Mouse (Mus musculus) heart, embryonic 15.5 days (tissue): ENCODE measurements around the gene Arhgef17. TPM values are rescaled to one million over a fixed set of nuclear protein-coding genes. Genes with fewer than 3 reads are reported as not detected.
A peak's percentile ranks its signal among the peaks of the same experiment; 100 is the strongest.

Experiments
- ATAC-seq: fragments of 200-750 bp; cut with Nextera tagmentation; replicated peaks from 2 replicates; pipeline ENCODE4 v1.8.0; 2017; ENCODE audit warnings: low read depth, moderate TSS enrichment; ENCODE audit not compliant: insufficient number of reproducible peaks, insufficient read depth, low FRiP score
- H3K27ac ChIP-seq: fragments of 300-500 bp; sonication (generic); 2 replicates; pipeline ENCODE4 v1.5.1; 2015; ENCODE audit warnings: mild to moderate bottlenecking, inconsistent platforms
- H3K27me3 ChIP-seq: fragments of 300-500 bp; sonication (generic); 2 replicates; pipeline ENCODE4 v1.6.1; 2015; ENCODE audit warnings: inconsistent platforms
- H3K36me3 ChIP-seq: fragments of 300-500 bp; sonication (generic); 2 replicates; pipeline ENCODE4 v1.6.1; 2015; ENCODE audit warnings: mild to moderate bottlenecking, inconsistent platforms
- H3K4me1 ChIP-seq: fragments of 300-500 bp; sonication (generic); replicated peaks from 2 replicates; pipeline ENCODE4 v1.6.1; 2015; ENCODE audit warnings: inconsistent platforms
- H3K4me2 ChIP-seq: fragments of 300-500 bp; sonication (generic); 2 replicates; pipeline ENCODE4 v1.6.1; 2015; ENCODE audit warnings: inconsistent platforms, mild to moderate bottlenecking, moderate library complexity
- H3K4me3 ChIP-seq: fragments of 300-500 bp; sonication (generic); 2 replicates; pipeline ENCODE4 v1.5.1; 2015; ENCODE audit warnings: mild to moderate bottlenecking, inconsistent platforms
- H3K9ac ChIP-seq: fragments of 300-500 bp; sonication (generic); 2 replicates; pipeline ENCODE4 v1.6.1; 2015; ENCODE audit warnings: mild to moderate bottlenecking, inconsistent platforms
- H3K9me3 ChIP-seq: fragments of 300-500 bp; sonication (generic); replicated peaks from 2 replicates; pipeline ENCODE4 v1.6.1; 2016; ENCODE audit warnings: inconsistent platforms
- WGBS: fragments of 180-500 bp; shearing (Covaris S2); methylation state at CpG from one replicate; pipeline ENCODE4 v1.1.7; 2015; ENCODE audit warnings: mixed read lengths; 5-methylcytosine and 5-hydroxymethylcytosine counted together
- polyA plus RNA-seq: library from polyadenylated mRNA; unstranded; fragments of >200 nt; fragmentation: Nextera tagmentation; extraction: Ambion mirVana; gene quantifications from 2 replicates; pipeline ENCODE4 v1.2.1, GENCODE M21; 2015

Gene Arhgef17
- 4.1 and 6.6 TPM in 2 replicates for polyA plus RNA-seq

- H3K4me3 ChIP-seq, result peak within 1 kb of the TSS; percentile 75
- peak within 1 kb of the TSS; percentile 90 for H3K4me2 ChIP-seq
- no peaks in the 10 kb centered on the region for H3K36me3 ChIP-seq
- H3K27me3 ChIP-seq, result no peaks in the 10 kb centered on the region
- H3K4me1 ChIP-seq, result peaks cover 40% of the 10 kb centered on the region
- peak within 1 kb of the TSS; percentile 87 for H3K9ac ChIP-seq
- no peaks in the 10 kb centered on the region for H3K9me3 ChIP-seq
- WGBS, result under 1% methylated on average over 35 of the region's 35 CpGs
- peak; percentile 61 for ATAC-seq
- H3K27ac ChIP-seq, result peak within 1 kb of the TSS; percentile 96
Observed at GRCm38 (mm10) chr7:100931926-100932480, at the start of gene Arhgef17. Gene Arhgef17, minus strand, starts transcription at chr7:100932107.

- no peak overlapping the region for H3K4me2 ChIP-seq
- H3K4me1 ChIP-seq, result peaks cover 23% of the 10 kb centered on the region
- ATAC-seq, result peak; percentile 79
- H3K9ac ChIP-seq, result no peak overlapping the region
- 17% methylated on average over 2 of the region's 2 CpGs for WGBS
- no peak overlapping the region for H3K4me3 ChIP-seq
- H3K36me3 ChIP-seq, result no peaks in the 10 kb centered on the region
- peak overlapping the region; percentile 43 for H3K27ac ChIP-seq
- H3K27me3 ChIP-seq, result peaks cover 12% of the 10 kb centered on the region
- no peaks in the 10 kb centered on the region for H3K9me3 ChIP-seq
Observed at GRCm38 (mm10) chr7:100979175-100979574, 47.3 kb upstream of the Arhgef17 start.

GRCm38 (mm10) chr7:100978171-100978570 is 46.3 kb upstream of the Arhgef17 start:
- H3K27me3 ChIP-seq, result peaks cover 22% of the 10 kb centered on the region
- WGBS, result 64% methylated on average over 5 of the region's 5 CpGs
- no peak overlapping the region for H3K27ac ChIP-seq
- H3K36me3 ChIP-seq, result no peaks in the 10 kb centered on the region
- H3K9me3 ChIP-seq, result no peaks in the 10 kb centered on the region
- H3K4me3 ChIP-seq, result no peak overlapping the region
- no peak for ATAC-seq
- H3K4me1 ChIP-seq, result peaks cover 32% of the 10 kb centered on the region
- H3K9ac ChIP-seq, result no peak overlapping the region
- no peak overlapping the region for H3K4me2 ChIP-seq

GRCm38 (mm10) chr7:100974135-100974903 is 42.4 kb upstream of the Arhgef17 start, which contains the start of gene P2ry6:
Gene P2ry6, minus strand, starts transcription at chr7:100974649.
- peaks cover 54% of the 10 kb centered on the region for H3K27me3 ChIP-seq
- peak within 1 kb of the TSS; percentile 82 for H3K4me2 ChIP-seq
- WGBS, result 4% methylated on average over 36 of the region's 36 CpGs

GRCm38 (mm10) chr7:100972875-100973274 is 41.0 kb upstream of the Arhgef17 start:
- Histone ChIP-seq H3K4me3 (no peak overlapping the region), H3K9ac (no peak overlapping the region), H3K27me3 (peaks cover 54% of the 10 kb centered on the region), H3K4me2 (no peak overlapping the region), H3K27ac (no peak overlapping the region), H3K9me3 (no peaks in the 10 kb centered on the region), H3K36me3 (no peaks in the 10 kb centered on the region), H3K4me1 (peaks cover 27% of the 10 kb centered on the region)
- 36% methylated on average over 3 of the region's 3 CpGs for WGBS
- no peak for ATAC-seq

More at GRCm38 (mm10) chr7:100974135-100974903, 42.4 kb upstream of the Arhgef17 start, which contains the start of gene P2ry6:
- peaks cover 30% of the 10 kb centered on the region for H3K4me1 ChIP-seq
- H3K9me3 ChIP-seq, result no peaks in the 10 kb centered on the region
- peak; percentile 62 for ATAC-seq
- H3K4me3 ChIP-seq, result peak within 1 kb of the TSS; percentile 49
- no peaks in the 10 kb centered on the region for H3K36me3 ChIP-seq
- H3K27ac ChIP-seq, result no peak within 1 kb of the TSS
- peak within 1 kb of the TSS; percentile 38 for H3K9ac ChIP-seq

GRCm38 (mm10) chr7:100968874-100969659 is 37.2 kb upstream of the Arhgef17 start:
- Histone ChIP-seq H3K9me3 (no peaks in the 10 kb centered on the region), H3K4me3 (no peak overlapping the region), H3K36me3 (no peaks in the 10 kb centered on the region), H3K27ac (no peak overlapping the region), H3K27me3 (peaks cover 40% of the 10 kb centered on the region), H3K9ac (no peak overlapping the region), H3K4me2 (no peak overlapping the region), H3K4me1 (peaks cover 26% of the 10 kb centered on the region)
- no peak for ATAC-seq
- WGBS, result 63% methylated on average over 10 of the region's 10 CpGs

GRCm38 (mm10) chr7:100968376-100968775 is 36.5 kb upstream of the Arhgef17 start:
- 87% methylated on average over 6 of the region's 6 CpGs for WGBS
- ATAC-seq, result no peak
- no peaks in the 10 kb centered on the region for H3K9me3 ChIP-seq
- peaks cover 33% of the 10 kb centered on the region for H3K27me3 ChIP-seq
- H3K4me1 ChIP-seq, result peaks cover 20% of the 10 kb centered on the region
- no peak overlapping the region for H3K4me2 ChIP-seq
- H3K4me3 ChIP-seq, result no peak overlapping the region
- no peaks in the 10 kb centered on the region for H3K36me3 ChIP-seq
- H3K27ac ChIP-seq, result no peak overlapping the region
- no peak overlapping the region for H3K9ac ChIP-seq

- 68% methylated on average over 9 of the region's 9 CpGs for WGBS
- H3K9ac ChIP-seq, result no peak overlapping the region
- H3K27me3 ChIP-seq, result peaks cover 28% of the 10 kb centered on the region
- no peak for ATAC-seq
- H3K4me3 ChIP-seq, result no peak overlapping the region
- H3K27ac ChIP-seq, result no peak overlapping the region
- no peak overlapping the region for H3K4me2 ChIP-seq
- H3K4me1 ChIP-seq, result peaks cover 16% of the 10 kb centered on the region
- H3K9me3 ChIP-seq, result no peaks in the 10 kb centered on the region
- H3K36me3 ChIP-seq, result no peaks in the 10 kb centered on the region
Observed at GRCm38 (mm10) chr7:100967850-100968249, 35.9 kb upstream of the Arhgef17 start.

GRCm38 (mm10) chr7:100966014-100966413 is 34.1 kb upstream of the Arhgef17 start:
- Histone ChIP-seq H3K4me3 (no peak overlapping the region), H3K36me3 (no peaks in the 10 kb centered on the region), H3K4me2 (no peak overlapping the region), H3K4me1 (peaks cover 15% of the 10 kb centered on the region), H3K27ac (no peak overlapping the region), H3K27me3 (peaks cover 15% of the 10 kb centered on the region), H3K9ac (no peak overlapping the region), H3K9me3 (no peaks in the 10 kb centered on the region)
- WGBS, result 62% methylated on average over 7 of the region's 7 CpGs
- ATAC-seq, result no peak; the same call in 1 of the 2 replicates

GRCm38 (mm10) chr7:100965079-100965478 is 33.2 kb upstream of the Arhgef17 start:
- no peaks in the 10 kb centered on the region for H3K9me3 ChIP-seq
- H3K9ac ChIP-seq, result no peak overlapping the region
- peaks cover 15% of the 10 kb centered on the region for H3K4me1 ChIP-seq
- H3K4me2 ChIP-seq, result no peak overlapping the region
- no peaks in the 10 kb centered on the region for H3K36me3 ChIP-seq
- WGBS, result 24% methylated on average over 4 of the region's 4 CpGs
- no peak overlapping the region for H3K4me3 ChIP-seq
- peaks cover 7% of the 10 kb centered on the region; the same call in 1 of the 2 replicates for H3K27me3 ChIP-seq
- peak; percentile 33; the same call in 1 of the 2 replicates for ATAC-seq
- no peak overlapping the region for H3K27ac ChIP-seq

GRCm38 (mm10) chr7:100964242-100964641 is 32.3 kb upstream of the Arhgef17 start:
- Histone ChIP-seq H3K9me3 (no peaks in the 10 kb centered on the region), H3K4me1 (peaks cover 15% of the 10 kb centered on the region), H3K4me3 (no peak overlapping the region), H3K27me3 (peaks cover 4% of the 10 kb centered on the region; the same call in 1 of the 2 replicates), H3K4me2 (no peak overlapping the region), H3K36me3 (no peaks in the 10 kb centered on the region), H3K9ac (no peak overlapping the region), H3K27ac (no peak overlapping the region)
- no peak for ATAC-seq
- 78% methylated on average over 6 of the region's 6 CpGs for WGBS
